Mouse (Mus musculus): ENCODE data around the gene Lilr4b.

DNA sequence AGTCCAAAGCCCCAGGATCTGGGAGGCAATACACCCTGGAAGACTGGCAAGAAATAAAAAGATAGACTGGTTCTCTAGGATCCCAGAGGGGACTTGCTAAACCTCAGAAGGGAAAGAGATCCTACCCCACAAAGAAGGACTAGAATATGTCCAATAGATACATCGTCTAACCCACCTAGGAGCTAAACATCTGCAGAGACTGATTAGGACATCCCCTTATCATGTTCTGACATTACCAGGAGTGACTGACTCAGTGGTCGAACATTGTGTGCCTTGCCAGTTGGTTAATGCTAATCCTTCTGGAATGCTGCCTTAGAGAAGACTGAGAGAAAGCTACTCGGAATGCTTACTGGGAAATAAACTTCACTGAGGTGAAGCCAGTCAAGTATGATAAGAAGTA, 49.1 kb downstream of the Lilr4b start:
- TF ChIP-seq CTCF (IDR thresholded peaks at IDR 0.05; ENCODE audit: low read depth) (no peak), EP300 (IDR thresholded peaks at IDR 0.05; ENCODE audit: low read depth) (no peak)
